Mouse (Mus musculus): ENCODE results near the gene Rgs8. TPM values are rescaled to one million over a fixed set of nuclear protein-coding genes. Genes with fewer than 3 reads are reported as not detected.

Rgs8 gene
- total RNA-seq, 1 experiment from 2014 or later: not detected

- ATAC-seq (replicated peaks; ENCODE audit: insufficient number of reproducible peaks, low FRiP score, low TSS enrichment, poor library complexity, severe bottlenecking): no peak
Measured at GRCm38 (mm10) chr1:153700448-153701063, 47.7 kb downstream of the Rgs8 start.

GRCm38 (mm10) chr1:153701461-153701860 lies 48.6 kb downstream of the Rgs8 start:
- no peak for ATAC-seq (replicated peaks; ENCODE audit: insufficient number of reproducible peaks, low FRiP score, low TSS enrichment, poor library complexity, severe bottlenecking)

- no peak for ATAC-seq (replicated peaks; ENCODE audit: insufficient number of reproducible peaks, low FRiP score, low TSS enrichment, poor library complexity, severe bottlenecking)
Measured at GRCm38 (mm10) chr1:153702166-153702852, 49.5 kb downstream of the Rgs8 start.

GRCm38 (mm10) chr1:153702853-153703410 lies 50.1 kb downstream of the Rgs8 start:
- ATAC-seq (replicated peaks; ENCODE audit: insufficient number of reproducible peaks, low FRiP score, low TSS enrichment, poor library complexity, severe bottlenecking): no peak

- no peak for ATAC-seq (replicated peaks; ENCODE audit: insufficient number of reproducible peaks, low FRiP score, low TSS enrichment, poor library complexity, severe bottlenecking)
Measured at GRCm38 (mm10) chr1:153703445-153703991, 50.7 kb downstream of the Rgs8 start.

GRCm38 (mm10) chr1:153704174-153704573 lies 51.3 kb downstream of the Rgs8 start:
- no peak for ATAC-seq (replicated peaks; ENCODE audit: insufficient number of reproducible peaks, low FRiP score, low TSS enrichment, poor library complexity, severe bottlenecking)

GRCm38 (mm10) chr1:153704996-153705395 lies 52.2 kb downstream of the Rgs8 start:
- no peak for ATAC-seq (replicated peaks; ENCODE audit: insufficient number of reproducible peaks, low FRiP score, low TSS enrichment, poor library complexity, severe bottlenecking)

GRCm38 (mm10) chr1:153708626-153709025 lies 55.8 kb downstream of the Rgs8 start:
- no peak for ATAC-seq (replicated peaks; ENCODE audit: insufficient number of reproducible peaks, low FRiP score, low TSS enrichment, poor library complexity, severe bottlenecking)

- no peak for ATAC-seq (replicated peaks; ENCODE audit: insufficient number of reproducible peaks, low FRiP score, low TSS enrichment, poor library complexity, severe bottlenecking)
Measured at GRCm38 (mm10) chr1:153709451-153709850, 56.6 kb downstream of the Rgs8 start.

- no peak for ATAC-seq (replicated peaks; ENCODE audit: insufficient number of reproducible peaks, low FRiP score, low TSS enrichment, poor library complexity, severe bottlenecking)
Measured at GRCm38 (mm10) chr1:153711544-153712262, 58.9 kb downstream of the Rgs8 start.

- ATAC-seq (replicated peaks; ENCODE audit: insufficient number of reproducible peaks, low FRiP score, low TSS enrichment, poor library complexity, severe bottlenecking): no peak
Measured at GRCm38 (mm10) chr1:153712633-153713032, 59.8 kb downstream of the Rgs8 start.

- no peak for ATAC-seq (replicated peaks; ENCODE audit: insufficient number of reproducible peaks, low FRiP score, low TSS enrichment, poor library complexity, severe bottlenecking)
Measured at GRCm38 (mm10) chr1:153717990-153718389, 65.2 kb downstream of the Rgs8 start.

- ATAC-seq (replicated peaks; ENCODE audit: insufficient number of reproducible peaks, low FRiP score, low TSS enrichment, poor library complexity, severe bottlenecking): no peak
Measured at GRCm38 (mm10) chr1:153720935-153721334, 68.1 kb downstream of the Rgs8 start.

GRCm38 (mm10) chr1:153721565-153722310 lies 68.9 kb downstream of the Rgs8 start:
- no peak for ATAC-seq (replicated peaks; ENCODE audit: insufficient number of reproducible peaks, low FRiP score, low TSS enrichment, poor library complexity, severe bottlenecking)

- ATAC-seq (replicated peaks; ENCODE audit: insufficient number of reproducible peaks, low FRiP score, low TSS enrichment, poor library complexity, severe bottlenecking): 0 out of 2 replicates have a peak, but pooled peaks have one; percentile 31
Measured at GRCm38 (mm10) chr1:153723426-153723825, 70.6 kb downstream of the Rgs8 start.

GRCm38 (mm10) chr1:153726636-153727035 lies 73.8 kb downstream of the Rgs8 start:
- ATAC-seq (replicated peaks; ENCODE audit: insufficient number of reproducible peaks, low FRiP score, low TSS enrichment, poor library complexity, severe bottlenecking): no peak

- no peak for ATAC-seq (replicated peaks; ENCODE audit: insufficient number of reproducible peaks, low FRiP score, low TSS enrichment, poor library complexity, severe bottlenecking)
Measured at GRCm38 (mm10) chr1:153729806-153730205, 77.0 kb downstream of the Rgs8 start.

GRCm38 (mm10) chr1:153730671-153731070 lies 77.8 kb downstream of the Rgs8 start:
- no peak for ATAC-seq (replicated peaks; ENCODE audit: insufficient number of reproducible peaks, low FRiP score, low TSS enrichment, poor library complexity, severe bottlenecking)

- ATAC-seq (replicated peaks; ENCODE audit: insufficient number of reproducible peaks, low FRiP score, low TSS enrichment, poor library complexity, severe bottlenecking): no peak
Measured at GRCm38 (mm10) chr1:153733181-153733580, 80.4 kb downstream of the Rgs8 start.

All from monocyte, adult 5-6 weeks (primary cell).